Mouse (Mus musculus) embryonic facial prominence, embryonic 11.5 days (tissue): ENCODE measurements around the gene Rangrf. TPM values are rescaled to one million over a fixed set of nuclear protein-coding genes. Genes with fewer than 3 reads are reported as not detected.
"Not testable (repeated sequence)": the region's sequence is repeated elsewhere in the genome, so short reads cannot be mapped to it uniquely, and the experiment has no call there.

Experiments
- ATAC-seq: fragments of 200-750 bp; cut with Nextera tagmentation; replicated peaks from 2 replicates; pipeline ENCODE4 v1.8.0; 2017; ENCODE audit warnings: low read depth; ENCODE audit not compliant: insufficient number of reproducible peaks, low FRiP score, low TSS enrichment
- DNase-seq: peaks from one replicate; pipeline ENCODE4 v3.0.0-alpha.2; 2015; ENCODE audit warnings: low spot score
- H3K27ac ChIP-seq: fragments of 300-500 bp; sonication (generic); replicated peaks from 2 replicates; pipeline ENCODE4 v1.5.1; 2014; ENCODE audit warnings: mild to moderate bottlenecking, low read depth, low read length, control low read depth
- H3K27me3 ChIP-seq: fragments of 300-500 bp; sonication (generic); 2 replicates; pipeline ENCODE4 v1.6.1; 2014; ENCODE audit warnings: mild to moderate bottlenecking, low read length, moderate library complexity, mixed read lengths; ENCODE audit not compliant: control insufficient read depth, insufficient read depth
- H3K36me3 ChIP-seq: fragments of 300-500 bp; sonication (generic); replicated peaks from 2 replicates; pipeline ENCODE4 v1.6.1; 2014; ENCODE audit warnings: low read depth, mild to moderate bottlenecking, low read length, moderate library complexity, mixed read lengths; ENCODE audit not compliant: control insufficient read depth, insufficient read depth
- H3K4me1 ChIP-seq: fragments of 300-500 bp; sonication (generic); 2 replicates; pipeline ENCODE4 v1.6.1; 2014; ENCODE audit warnings: low read length, mixed read lengths; ENCODE audit not compliant: control insufficient read depth, insufficient read depth
- H3K4me2 ChIP-seq: fragments of 300-500 bp; sonication (generic); 2 replicates; pipeline ENCODE4 v1.6.1; 2014; ENCODE audit warnings: low read depth, mild to moderate bottlenecking, control low read depth, low read length, moderate library complexity
- H3K4me3 ChIP-seq: fragments of 300-500 bp; sonication (generic); 2 replicates; pipeline ENCODE4 v1.5.1; 2014; ENCODE audit warnings: low read depth, low read length, control low read depth
- H3K9ac ChIP-seq: fragments of 300-500 bp; sonication (generic); replicated peaks from 2 replicates; pipeline ENCODE4 v1.6.1; 2014; ENCODE audit warnings: mild to moderate bottlenecking, control low read depth, low read length
- H3K9me3 ChIP-seq: fragments of 300-500 bp; sonication (generic); replicated peaks from 2 replicates; pipeline ENCODE4 v1.6.1; 2016; ENCODE audit warnings: mild to moderate bottlenecking, low read length, inconsistent platforms, mixed read lengths; ENCODE audit not compliant: control insufficient read depth
- WGBS: fragments of 180-500 bp; shearing (Covaris S2); extraction: QIAGEN DNeasy Blood & Tissue Kit; methylation state at CpG from one replicate; pipeline ENCODE4 v1.1.7; 2014; 5-methylcytosine and 5-hydroxymethylcytosine counted together
- microRNA-seq: library from miRNA; unstranded; fragments of <30 nt; microRNA quantifications from one replicate; pipeline ENCODE4, GENCODE M21; 2016; ENCODE audit warnings: borderline number of aligned reads
- polyA plus RNA-seq: library from polyadenylated mRNA; unstranded; fragments of >200 nt; fragmentation: Nextera tagmentation; extraction: Ambion mirVana; gene quantifications from 2 replicates; pipeline ENCODE4 v1.2.1, GENCODE M21; 2014

The Rangrf gene
- polyA plus RNA-seq, 1 experiment from 2014 or later = 71.2 TPM

DNA sequence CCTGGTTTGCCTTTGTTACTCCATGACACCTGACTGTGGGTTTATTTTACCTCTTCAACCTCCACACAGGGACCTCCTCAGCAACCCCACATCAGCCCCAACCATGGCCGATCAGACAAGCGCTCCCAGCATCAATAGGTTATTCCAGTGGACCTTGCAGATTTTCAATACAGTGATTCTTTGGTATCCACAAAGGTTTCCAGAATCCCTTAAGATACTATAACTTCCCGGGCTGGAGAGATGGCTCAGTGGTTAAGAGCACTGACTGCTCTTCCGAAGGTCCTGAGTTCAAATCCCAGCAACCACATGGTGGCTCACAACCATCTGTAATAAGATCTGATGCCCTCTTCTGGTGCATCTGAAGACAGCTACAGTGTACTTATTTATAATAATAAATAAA is 38.0 kb downstream of the Rangrf start:
- not testable (repeated sequence) for H3K4me1 ChIP-seq, H3K4me2 ChIP-seq, H3K27ac ChIP-seq, DNase-seq, H3K9ac ChIP-seq, H3K27me3 ChIP-seq, ATAC-seq, H3K36me3 ChIP-seq, H3K4me3 ChIP-seq, H3K9me3 ChIP-seq
- WGBS = 79% methylated on average over 4 of the region's 4 CpGs

GRCm38 (mm10) chr11:68933885-68934507 is 41.0 kb downstream of the Rangrf start:
- Histone ChIP-seq H3K9me3 (no peaks in the 10 kb centered on the region), H3K27me3 (no peaks in the 10 kb centered on the region), H3K36me3 (no peaks in the 10 kb centered on the region), H3K4me3 (no peak overlapping the region), H3K27ac (no peak overlapping the region), H3K4me1 (no peaks in the 10 kb centered on the region), H3K4me2 (no peak overlapping the region), H3K9ac (no peak overlapping the region; the same call in 1 of the 2 replicates)
- 68% methylated on average over 5 of the region's 5 CpGs for WGBS
- DNase-seq (no peak), ATAC-seq (no peak)

GRCm38 (mm10) chr11:68929947-68930346 is 45.0 kb downstream of the Rangrf start:
- no peaks in the 10 kb centered on the region for H3K36me3 ChIP-seq
- no peaks in the 10 kb centered on the region for H3K9me3 ChIP-seq
- no peak overlapping the region for H3K4me2 ChIP-seq
- no peak for DNase-seq
- no peak overlapping the region for H3K27ac ChIP-seq
- H3K4me1 ChIP-seq = no peaks in the 10 kb centered on the region
- H3K9ac ChIP-seq = no peak overlapping the region
- 81% methylated on average over 6 of the region's 6 CpGs for WGBS
- ATAC-seq = no peak
- no peaks in the 10 kb centered on the region for H3K27me3 ChIP-seq
- H3K4me3 ChIP-seq = no peak overlapping the region

- no peak within 1 kb of the TSS for H3K9ac ChIP-seq
- H3K27ac ChIP-seq = no peak within 1 kb of the TSS
- H3K9me3 ChIP-seq = no peaks in the 10 kb centered on the region
- no peak within 1 kb of the TSS for H3K4me3 ChIP-seq
- no peaks in the 10 kb centered on the region for H3K4me1 ChIP-seq
- DNase-seq = no peak
- no peaks in the 10 kb centered on the region for H3K27me3 ChIP-seq
- ATAC-seq = no peak
- H3K4me2 ChIP-seq = no peak within 1 kb of the TSS
- 78% methylated on average over 3 of the region's 3 CpGs for WGBS
- H3K36me3 ChIP-seq = no peaks in the 10 kb centered on the region
Observed at GRCm38 (mm10) chr11:68926981-68927380, 48.0 kb downstream of the Rangrf start, which contains the start of gene Odf4. Gene Odf4 (minus strand): TSS chr11:68927081.

DNA sequence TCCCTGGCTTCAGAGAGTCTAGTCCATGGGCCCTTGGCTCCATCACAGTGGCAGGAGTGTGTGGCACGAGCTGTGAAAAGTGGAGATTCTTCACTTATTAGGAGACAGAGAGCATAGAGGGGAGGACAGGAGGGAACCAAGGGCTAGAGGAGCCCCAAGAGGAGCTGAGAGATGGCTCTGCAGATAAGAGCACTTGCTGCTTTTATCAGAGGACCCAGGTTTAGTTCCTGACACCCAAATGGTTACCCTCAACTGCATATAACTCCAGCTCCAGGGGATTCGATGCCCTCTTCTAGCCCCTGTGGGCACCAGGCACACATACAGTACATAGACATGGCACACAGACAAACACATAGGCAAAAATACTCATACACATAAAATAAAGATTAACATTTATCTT is 50.2 kb downstream of the Rangrf start:
- WGBS = 85% methylated on average over 2 of the region's 2 CpGs
- no peak for ATAC-seq
- DNase-seq = no peak

GRCm38 (mm10) chr11:68923191-68923590 is 51.8 kb downstream of the Rangrf start:
- no peak overlapping the region for H3K27ac ChIP-seq
- 51% methylated on average over 3 of the region's 3 CpGs for WGBS
- H3K4me2 ChIP-seq = no peak overlapping the region
- no peaks in the 10 kb centered on the region for H3K27me3 ChIP-seq
- DNase-seq = no peak
- ATAC-seq = no peak
- H3K9me3 ChIP-seq = no peaks in the 10 kb centered on the region
- H3K36me3 ChIP-seq = no peaks in the 10 kb centered on the region
- H3K4me1 ChIP-seq = no peaks in the 10 kb centered on the region
- no peak overlapping the region for H3K9ac ChIP-seq
- no peak overlapping the region for H3K4me3 ChIP-seq

More for the DNA sequence above, 50.2 kb downstream of the Rangrf start:
- H3K9me3 ChIP-seq = no peaks in the 10 kb centered on the region
- H3K27ac ChIP-seq = no peak overlapping the region
- no peaks in the 10 kb centered on the region for H3K4me1 ChIP-seq
- H3K4me3 ChIP-seq = no peak overlapping the region
- no peak overlapping the region for H3K9ac ChIP-seq
- no peaks in the 10 kb centered on the region for H3K27me3 ChIP-seq
- no peaks in the 10 kb centered on the region for H3K36me3 ChIP-seq
- H3K4me2 ChIP-seq = no peak overlapping the region

Small RNAs within 50 kb of the gene (microRNA-seq; reads per million reads assigned to microRNA genes)
- 12.7 reads per million, percentile 14 among the genes with 10 or more reads in this experiment for gene Mir3062

Other genes with a start within 250 kb of the Rangrf start
- gene Ndel1, start 103.3 kb downstream of the Rangrf start, polyA plus RNA-seq = 53.2 and 54.4 TPM in 2 replicates
- gene Rnf222, start 86.6 kb downstream of the Rangrf start, polyA plus RNA-seq = 0.11 TPM in 1 of 2 replicates, not detected in the other
- 978 and 1,011 TPM in 2 replicates for gene Rpl26, start 73.6 kb downstream of the Rangrf start, polyA plus RNA-seq
- not detected in 2 replicates for gene Odf4, start 48.1 kb downstream of the Rangrf start, polyA plus RNA-seq
- gene Arhgef15, start 17.7 kb downstream of the Rangrf start, polyA plus RNA-seq = 4.4 and 4.5 TPM in 2 replicates
- 2.0 and 2.4 TPM in 2 replicates for gene Slc25a35, start 7.1 kb downstream of the Rangrf start, polyA plus RNA-seq
- gene Pfas, start 33.3 kb upstream of the Rangrf start, polyA plus RNA-seq = 34.4 and 34.8 TPM in 2 replicates
- 63.2 and 68.3 TPM in 2 replicates for gene Ctc1, start 40.7 kb upstream of the Rangrf start, polyA plus RNA-seq
- 162 and 175 TPM in 2 replicates for gene Aurkb, start 70.5 kb upstream of the Rangrf start, polyA plus RNA-seq
- 6.4 and 7.7 TPM in 2 replicates for gene Borcs6, start 84.5 kb upstream of the Rangrf start, polyA plus RNA-seq
- gene Tmem107, start 95.6 kb upstream of the Rangrf start, polyA plus RNA-seq = 40.4 and 43.1 TPM in 2 replicates
- 48.8 and 61.9 TPM in 2 replicates for gene Vamp2, start 113.3 kb upstream of the Rangrf start, polyA plus RNA-seq
- 5.5 and 6.5 TPM in 2 replicates for gene Per1, start 120.0 kb upstream of the Rangrf start, polyA plus RNA-seq
- gene Hes7, start 145.2 kb upstream of the Rangrf start, polyA plus RNA-seq = 0.11 TPM in 1 of 2 replicates, not detected in the other
- gene 9130213A22Rik, start 147.4 kb upstream of the Rangrf start, polyA plus RNA-seq = not detected in 2 replicates
- 0.25 and 0.88 TPM in 2 replicates for gene Aloxe3, start 150.7 kb upstream of the Rangrf start, polyA plus RNA-seq
- gene Alox12b, start 181.8 kb upstream of the Rangrf start, polyA plus RNA-seq = 0.20 and 0.27 TPM in 2 replicates
- not detected in 2 replicates for gene Alox8, start 222.7 kb upstream of the Rangrf start, polyA plus RNA-seq